Mouse (Mus musculus): ENCODE measurements around the gene Aunip. TPM values are rescaled to one million over a fixed set of nuclear protein-coding genes. Genes with fewer than 3 reads are reported as not detected.

The Aunip gene
- total and polyA plus RNA-seq, 2 experiments from 2014 or later, result 1.8 to 3.1 TPM

GRCm38 (mm10) chr4:134572449-134573300 lies 61.9 kb downstream of the Aunip start:
- Histone ChIP-seq H3K4me1 (ENCODE audit: control insufficient read depth, insufficient read depth) (no peaks in the 10 kb centered on the region), H3K9me3 (replicated peaks; ENCODE audit: control insufficient read depth, low read length) (no peaks in the 10 kb centered on the region), H3K4me3 (ENCODE audit: low read depth, low read length) (no peak overlapping the region), H3K4me2 (ENCODE audit: low read depth, low read length) (no peak overlapping the region), H3K9ac (replicated peaks; ENCODE audit: low read depth, low read length) (no peak overlapping the region), H3K27ac (ENCODE audit: low read depth) (no peak overlapping the region), H3K36me3 (replicated peaks; ENCODE audit: control insufficient read depth, insufficient read depth, low read length) (peaks cover 16% of the 10 kb centered on the region), H3K27me3 (ENCODE audit: control insufficient read depth, insufficient read depth, low read length) (no peaks in the 10 kb centered on the region)
- DNase-seq (ENCODE audit: low spot score) (no peak), ATAC-seq (ENCODE audit: insufficient read depth, low read depth) (no peak)
- 84% methylated on average over 24 of the region's 24 CpGs for WGBS
- no peak for TF ChIP-seq EP300 (IDR thresholded peaks at IDR 0.05; ENCODE audit: low read depth)
- no peak for TF ChIP-seq CTCF (IDR thresholded peaks at IDR 0.05; ENCODE audit: low read depth)

Small RNAs within 50 kb of the gene (microRNA-seq; reads per million reads assigned to microRNA genes)
- gene Gm23634 (0.54 reads per million), gene Mir6403 (not detected)

Other genes starting within 250 kb of the Aunip start
- 6.6 and 31.0 TPM in 2 replicates for gene Pdik1l, start 223.1 kb upstream of the Aunip start, total RNA-seq (2014; rRNA removed; ENCODE audit: low replicate concordance)
- gene Pdik1l, start 223.1 kb upstream of the Aunip start, polyA plus RNA-seq (2015; fragmentation: Nextera tagmentation; extraction: Ambion mirVana), result 7.7 and 9.4 TPM in 2 replicates
- 168 and 170 TPM in 2 replicates for gene Trim63, start 195.9 kb upstream of the Aunip start, total RNA-seq (2014; rRNA removed; ENCODE audit: low replicate concordance)
- gene Trim63, start 195.9 kb upstream of the Aunip start, polyA plus RNA-seq (2015; fragmentation: Nextera tagmentation; extraction: Ambion mirVana), result 248 and 281 TPM in 2 replicates
- gene Slc30a2, start 167.8 kb upstream of the Aunip start, total RNA-seq (2014; rRNA removed; ENCODE audit: low replicate concordance), result 0.38 TPM in 1 of 2 replicates, not detected in the other
- gene Slc30a2, start 167.8 kb upstream of the Aunip start, polyA plus RNA-seq (2015; fragmentation: Nextera tagmentation; extraction: Ambion mirVana), result 0.16 and 0.33 TPM in 2 replicates
- 3.1 and 11.5 TPM in 2 replicates for gene Extl1, start 127.1 kb upstream of the Aunip start, total RNA-seq (2014; rRNA removed; ENCODE audit: low replicate concordance)
- 2.9 and 3.4 TPM in 2 replicates for gene Extl1, start 127.1 kb upstream of the Aunip start, polyA plus RNA-seq (2015; fragmentation: Nextera tagmentation; extraction: Ambion mirVana)
- 16.3 and 17.2 TPM in 2 replicates for gene Pafah2, start 114.7 kb upstream of the Aunip start, total RNA-seq (2014; rRNA removed; ENCODE audit: low replicate concordance)
- gene Pafah2, start 114.7 kb upstream of the Aunip start, polyA plus RNA-seq (2015; fragmentation: Nextera tagmentation; extraction: Ambion mirVana), result 7.2 and 7.8 TPM in 2 replicates
- 149 and 227 TPM in 2 replicates for gene Stmn1, start 42.7 kb upstream of the Aunip start, total RNA-seq (2014; rRNA removed; ENCODE audit: low replicate concordance)
- gene Stmn1, start 42.7 kb upstream of the Aunip start, polyA plus RNA-seq (2015; fragmentation: Nextera tagmentation; extraction: Ambion mirVana), result 372 and 387 TPM in 2 replicates
- gene Paqr7, start 14.3 kb upstream of the Aunip start, total RNA-seq (2014; rRNA removed; ENCODE audit: low replicate concordance), result 13.1 and 25.4 TPM in 2 replicates
- 15.4 and 18.7 TPM in 2 replicates for gene Paqr7, start 14.3 kb upstream of the Aunip start, polyA plus RNA-seq (2015; fragmentation: Nextera tagmentation; extraction: Ambion mirVana)
- gene Mtfr1l, start 24.4 kb downstream of the Aunip start, total RNA-seq (2014; rRNA removed; ENCODE audit: low replicate concordance), result 145 and 159 TPM in 2 replicates
- gene Mtfr1l, start 24.4 kb downstream of the Aunip start, polyA plus RNA-seq (2015; fragmentation: Nextera tagmentation; extraction: Ambion mirVana), result 191 and 207 TPM in 2 replicates
- gene Selenon, start 41.2 kb downstream of the Aunip start, total RNA-seq (2014; rRNA removed; ENCODE audit: low replicate concordance), result 18.2 and 30.5 TPM in 2 replicates
- gene Selenon, start 41.2 kb downstream of the Aunip start, polyA plus RNA-seq (2015; fragmentation: Nextera tagmentation; extraction: Ambion mirVana), result 6.8 and 7.2 TPM in 2 replicates
- gene Man1c1, start 193.3 kb downstream of the Aunip start, total RNA-seq (2014; rRNA removed; ENCODE audit: low replicate concordance), result 14.8 and 21.2 TPM in 2 replicates
- gene Man1c1, start 193.3 kb downstream of the Aunip start, polyA plus RNA-seq (2015; fragmentation: Nextera tagmentation; extraction: Ambion mirVana), result 3.8 TPM in 2 replicates